Mouse (Mus musculus) hindbrain, embryonic 14.5 days (tissue): ENCODE measurements at regions not wholly inside any gene's neighbourhood (a gene's known extent, or its start where the extent isn't known, plus 50 kb on each side); places are given as distances from the start of the nearest gene placed in this dataset.

Experiments used
- ATAC-seq: fragments of 200-750 bp; cut with Nextera tagmentation; 2 replicates; pipeline ENCODE4 v1.8.0; 2017; ENCODE audit warnings: moderate number of reproducible peaks, mild to moderate bottlenecking, moderate TSS enrichment, moderate library complexity; ENCODE audit not compliant: low FRiP score
- DNase-seq: peaks from one replicate; pipeline ENCODE4 v3.0.0-alpha.2; 2015; ENCODE audit warnings: low spot score
- H3K27ac ChIP-seq: fragments of 300-500 bp; sonication (generic); 2 replicates; pipeline ENCODE4 v1.5.1; 2014; ENCODE audit warnings: mild to moderate bottlenecking, moderate library complexity
- H3K27me3 ChIP-seq: fragments of 300-500 bp; sonication (generic); 2 replicates; pipeline ENCODE4 v1.6.1; 2014; ENCODE audit warnings: mild to moderate bottlenecking, low read length, mixed read lengths; ENCODE audit not compliant: control insufficient read depth, insufficient read depth
- H3K36me3 ChIP-seq: fragments of 300-500 bp; sonication (generic); replicated peaks from 2 replicates; pipeline ENCODE4 v1.6.1; 2014; ENCODE audit not compliant: control insufficient read depth, insufficient read depth
- H3K4me1 ChIP-seq: fragments of 300-500 bp; sonication (generic); replicated peaks from 2 replicates; pipeline ENCODE4 v1.6.1; 2014; ENCODE audit warnings: antibody characterized with exemption, low read length, mixed read lengths; ENCODE audit not compliant: control insufficient read depth, insufficient read depth
- H3K4me2 ChIP-seq: fragments of 300-500 bp; sonication (generic); replicated peaks from 2 replicates; pipeline ENCODE4 v1.6.1; 2014; ENCODE audit warnings: mild to moderate bottlenecking, moderate library complexity
- H3K4me3 ChIP-seq: fragments of 300-500 bp; sonication (generic); replicated peaks from 2 replicates; pipeline ENCODE4 v1.5.1; 2014; ENCODE audit warnings: mild to moderate bottlenecking, low read length
- H3K9ac ChIP-seq: fragments of 300-500 bp; sonication (generic); 2 replicates; pipeline ENCODE4 v1.6.1; 2014
- H3K9me3 ChIP-seq: fragments of 300-500 bp; sonication (generic); 2 replicates; pipeline ENCODE4 v1.6.1; 2016; ENCODE audit warnings: low read length; ENCODE audit not compliant: control insufficient read depth
- WGBS: fragments of 180-500 bp; shearing (Covaris S2); extraction: QIAGEN DNeasy Blood & Tissue Kit; methylation state at CpG from one replicate; pipeline ENCODE4 v1.1.7; 2014; 5-methylcytosine and 5-hydroxymethylcytosine counted together

- Histone ChIP-seq H3K4me1 (no peaks in the 10 kb centered on the region), H3K9ac (no peak overlapping the region), H3K27me3 (no peaks in the 10 kb centered on the region), H3K4me2 (no peak overlapping the region), H3K27ac (no peak overlapping the region), H3K4me3 (no peak overlapping the region), H3K9me3 (no peaks in the 10 kb centered on the region), H3K36me3 (no peaks in the 10 kb centered on the region)
- DNase-seq (peak; percentile 42), ATAC-seq (no peak)
- WGBS, result 79% methylated on average over 1 of the region's 1 CpGs
These were observed 313.4 kb upstream of the G6pd2 start for GRCm38 (mm10) chr5:61495226-61495625.

GRCm38 (mm10) chr5:61507406-61507805 is 301.2 kb upstream of the G6pd2 start:
- Histone ChIP-seq H3K9ac (no peak overlapping the region), H3K4me1 (no peaks in the 10 kb centered on the region), H3K27me3 (no peaks in the 10 kb centered on the region), H3K4me2 (no peak overlapping the region), H3K27ac (no peak overlapping the region), H3K9me3 (no peaks in the 10 kb centered on the region), H3K4me3 (no peak overlapping the region), H3K36me3 (no peaks in the 10 kb centered on the region)
- 92% methylated on average over 3 of the region's 3 CpGs for WGBS
- DNase-seq (no peak), ATAC-seq (no peak)

DNA sequence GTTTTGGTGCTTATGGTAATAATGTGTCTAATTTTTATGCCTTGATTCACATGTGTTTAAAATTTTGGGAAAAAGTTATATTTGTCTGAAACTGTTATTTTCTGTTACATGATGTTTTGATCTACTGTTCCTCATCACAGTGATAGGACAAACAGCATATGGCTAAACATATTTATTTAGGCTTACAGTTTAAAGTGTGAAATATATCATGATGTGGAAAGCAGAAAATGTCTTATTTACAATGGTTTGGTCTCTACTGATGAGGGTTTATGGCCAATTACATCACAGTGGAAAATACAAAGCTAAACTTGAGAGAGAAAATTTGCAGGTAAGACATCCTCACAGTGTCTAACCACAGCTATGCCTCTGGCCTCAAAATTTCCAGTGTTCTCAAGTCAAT is 268.1 kb upstream of the G6pd2 start:
- Histone ChIP-seq H3K9ac (no peak overlapping the region), H3K9me3 (no peaks in the 10 kb centered on the region), H3K4me2 (no peak overlapping the region), H3K4me3 (no peak overlapping the region), H3K4me1 (no peaks in the 10 kb centered on the region), H3K27me3 (no peaks in the 10 kb centered on the region), H3K36me3 (no peaks in the 10 kb centered on the region), H3K27ac (no peak overlapping the region)
- DNase-seq (no peak), ATAC-seq (no peak)

GRCm38 (mm10) chr5:61546632-61547492 is 261.8 kb upstream of the G6pd2 start:
- Histone ChIP-seq H3K4me1 (no peaks in the 10 kb centered on the region), H3K9ac (no peak overlapping the region), H3K4me3 (no peak overlapping the region), H3K27me3 (no peaks in the 10 kb centered on the region), H3K27ac (peak overlapping the region; percentile 45; the same call in 1 of the 2 replicates), H3K36me3 (no peaks in the 10 kb centered on the region), H3K9me3 (no peaks in the 10 kb centered on the region), H3K4me2 (no peak overlapping the region)
- peak; percentile 82 for ATAC-seq
- WGBS, result 61% methylated on average over 5 of the region's 5 CpGs
- DNase-seq, result no peak

DNA sequence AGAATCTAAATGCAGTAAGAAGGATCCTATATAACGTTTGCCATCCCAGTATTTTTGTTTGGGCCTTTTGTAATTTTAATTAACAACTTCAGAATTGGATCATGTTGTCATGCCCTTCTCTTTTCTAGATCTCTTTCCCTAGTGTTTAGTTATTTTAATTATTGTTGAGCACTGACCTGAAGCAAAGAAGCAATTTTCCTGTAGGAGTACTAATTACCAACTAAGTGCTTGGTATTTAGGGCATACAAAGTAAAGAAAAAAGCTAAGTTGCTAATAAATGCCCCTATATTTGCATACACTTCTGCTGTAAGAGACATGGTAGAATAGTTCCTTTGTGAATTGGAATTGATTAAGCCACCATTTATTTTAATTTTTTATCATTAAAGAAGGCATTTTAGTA is 255.1 kb upstream of the G6pd2 start:
- H3K4me1 ChIP-seq, result no peaks in the 10 kb centered on the region
- ATAC-seq (no peak), DNase-seq (no peak)
- WGBS, result 49% methylated on average over 1 of the region's 1 CpGs
- no peak overlapping the region for H3K27ac ChIP-seq
- H3K4me3 ChIP-seq, result no peak overlapping the region
- no peak overlapping the region for H3K4me2 ChIP-seq
- H3K9me3 ChIP-seq, result no peaks in the 10 kb centered on the region
- no peaks in the 10 kb centered on the region for H3K27me3 ChIP-seq
- no peaks in the 10 kb centered on the region for H3K36me3 ChIP-seq
- H3K9ac ChIP-seq, result no peak overlapping the region
